Mouse (Mus musculus): ENCODE results near the gene Mlkl. TPM values are rescaled to one million over a fixed set of nuclear protein-coding genes. Genes with fewer than 3 reads are reported as not detected.

Mlkl gene
- total RNA-seq (2022) = 1 to 10 TPM in 1 of 4 experiments, under 1 TPM in 3; 0.29 to 1.6 (median 0.76) TPM

DNA sequence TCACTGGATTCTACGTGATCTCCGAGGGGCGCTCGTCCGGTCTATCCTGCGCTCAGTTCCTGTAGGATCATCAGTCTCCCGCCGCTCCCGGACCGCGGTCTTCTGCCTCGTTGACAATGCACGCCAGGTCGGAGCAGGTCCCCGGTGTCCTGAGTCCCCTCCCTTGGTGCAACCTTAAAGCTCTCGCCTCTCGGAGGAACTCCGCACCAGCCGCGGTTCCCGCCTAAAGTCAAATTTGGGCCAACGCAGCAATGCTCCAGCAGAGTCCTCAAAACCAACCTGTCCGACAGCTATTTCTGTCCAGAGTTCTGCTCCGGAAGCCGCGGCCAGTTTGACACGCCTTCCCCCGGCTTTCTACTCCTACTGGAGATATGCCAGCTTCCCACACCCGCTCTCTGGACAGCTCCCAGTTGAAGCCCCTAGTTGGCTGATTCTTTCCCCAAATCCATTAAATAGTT, at the start of gene Mlkl:
Mlkl (minus strand) TSS at position 288 of the 458 bp plus-strand sequence.
- DNase-seq (ENCODE audit: low spot score in 2 of 2) = peak; percentile 5 to 15

DNA sequence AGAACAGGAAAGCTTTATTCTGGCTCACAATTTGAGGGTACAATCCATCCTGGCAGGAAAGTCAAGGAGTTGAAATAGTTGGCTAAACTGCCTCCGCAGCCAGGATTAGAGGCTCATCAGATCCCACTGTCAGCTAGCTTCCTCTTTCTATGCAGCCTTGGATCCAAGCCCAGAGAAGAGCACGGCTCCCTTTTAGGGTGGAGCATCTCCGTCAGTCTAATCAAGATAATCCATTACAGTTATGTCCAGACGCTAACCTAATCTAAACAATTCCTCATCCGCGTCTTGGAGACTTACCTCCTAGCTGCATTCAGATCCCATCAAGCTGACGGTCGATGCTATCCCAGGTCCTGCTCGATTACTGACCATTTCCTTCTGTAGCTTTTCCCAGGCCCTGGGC, 47.9 kb upstream of the Mlkl start:
- DNase-seq (ENCODE audit: low spot score in 2 of 2) = no peak

DNA sequence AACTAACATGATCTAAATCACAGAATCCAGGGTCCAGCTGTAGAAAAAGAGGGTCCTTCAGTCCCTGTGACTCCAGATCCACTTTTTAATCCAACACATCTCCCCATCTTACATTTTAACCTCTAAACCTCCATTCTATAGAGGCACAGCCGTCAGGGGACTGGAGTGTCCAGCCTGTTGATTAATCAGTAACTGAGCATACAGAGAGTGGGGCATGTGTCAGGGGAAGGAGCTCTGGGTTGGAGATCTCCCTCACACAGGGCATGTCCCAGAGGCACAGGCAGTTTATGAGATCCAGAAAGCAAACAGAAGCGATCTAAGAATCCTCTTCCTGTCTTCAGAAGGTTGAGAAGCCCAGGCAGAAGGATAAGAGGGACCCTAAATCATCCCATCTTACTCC, 46.7 kb upstream of the Mlkl start:
- no peak for DNase-seq (ENCODE audit: low spot score in 2 of 2)

DNA sequence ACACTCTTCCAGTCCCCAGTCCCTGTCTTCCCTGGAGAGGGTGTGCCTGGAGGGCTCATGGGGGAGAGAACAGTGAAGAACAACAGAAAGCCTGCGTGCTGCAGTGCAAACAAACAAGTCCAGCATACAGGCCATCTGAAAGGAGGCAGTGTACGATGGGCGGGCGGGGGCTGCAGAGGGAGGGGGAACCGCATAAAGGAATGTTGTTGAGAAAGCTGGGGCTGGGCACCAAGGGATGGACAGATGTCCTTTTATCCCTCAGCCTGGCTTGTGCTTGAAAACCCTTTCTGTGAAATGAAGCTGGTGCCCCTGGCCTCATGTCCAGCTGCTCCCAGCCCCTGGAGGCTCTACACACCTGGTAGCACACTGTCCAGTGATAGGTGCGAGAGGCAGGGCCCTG, 37.2 kb upstream of the Mlkl start:
- no peak for DNase-seq (ENCODE audit: low spot score in 2 of 2)

DNA sequence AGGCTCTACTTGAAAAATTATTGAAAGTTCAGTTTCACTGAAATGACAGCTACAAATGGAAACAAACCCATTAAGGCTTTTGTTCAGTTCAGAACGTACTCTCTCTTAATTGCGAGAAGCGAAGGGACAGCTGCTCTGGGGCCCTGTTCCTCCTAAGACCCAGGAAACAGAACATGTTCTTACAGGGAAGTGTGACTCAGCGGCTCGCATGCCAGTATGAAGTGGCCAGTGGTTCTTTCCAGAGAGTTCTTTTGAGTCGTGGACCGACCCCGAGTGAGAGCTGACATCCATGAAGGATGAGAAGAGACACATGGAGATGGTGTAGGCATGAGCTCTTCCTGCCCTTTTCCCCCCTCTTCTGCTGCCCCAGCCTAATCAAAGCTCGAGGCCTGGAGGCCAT, 31.7 kb upstream of the Mlkl start:
- no peak for DNase-seq (ENCODE audit: low spot score in 2 of 2)

DNA sequence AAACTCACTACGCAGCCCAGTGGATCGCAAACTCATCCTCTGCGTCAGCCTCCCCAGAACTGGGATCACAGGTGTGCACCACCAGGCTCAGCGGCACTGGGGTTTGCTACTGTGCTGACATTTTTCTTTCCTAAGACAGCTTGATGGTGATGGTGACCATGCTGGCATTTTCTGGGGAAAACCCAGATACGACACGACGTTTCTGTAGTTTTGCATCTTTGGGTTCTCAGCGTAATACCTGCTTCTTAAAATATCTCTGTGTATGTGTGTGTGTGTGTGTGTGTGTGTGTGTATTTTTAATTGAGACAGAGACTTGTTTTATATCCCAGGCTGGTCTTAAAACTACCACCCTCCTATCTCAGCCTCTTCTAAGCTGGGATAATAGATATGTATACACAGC, 29.4 kb upstream of the Mlkl start:
- DNase-seq (ENCODE audit: low spot score in 2 of 2) = no peak

DNA sequence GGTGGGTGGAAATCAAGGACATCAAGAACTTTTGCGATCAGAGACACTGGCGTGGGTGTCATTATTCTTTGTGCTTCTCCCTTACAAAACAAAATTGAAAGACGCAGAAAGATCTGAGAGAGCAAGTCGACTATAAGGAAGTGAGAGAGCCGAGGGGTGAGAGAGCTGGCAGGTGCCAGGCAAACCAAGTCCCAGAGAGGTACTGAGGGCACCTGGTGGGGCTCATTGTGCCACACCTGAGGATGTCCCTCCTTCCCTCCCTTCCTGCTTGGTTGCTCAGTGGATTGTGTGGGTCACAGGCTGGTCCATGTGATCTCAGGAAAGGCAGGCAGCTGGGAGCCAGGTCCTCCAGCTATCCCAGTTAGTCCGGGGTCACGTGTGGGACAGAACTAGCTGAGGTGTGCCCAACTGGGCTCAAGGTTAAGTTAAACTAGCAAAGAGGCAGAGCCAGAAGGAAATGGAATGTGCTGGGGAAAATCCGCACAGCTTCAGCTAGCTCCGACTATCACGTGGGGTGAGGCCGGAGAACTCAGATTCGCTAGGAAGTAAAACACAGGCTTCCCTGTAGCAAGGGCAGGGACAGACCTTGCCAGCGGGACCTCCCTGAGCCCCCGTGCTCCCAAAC, 28.7 kb upstream of the Mlkl start:
- DNase-seq (ENCODE audit: low spot score in 2 of 2) = peak in 1 of 2 experiments; percentile 19

DNA sequence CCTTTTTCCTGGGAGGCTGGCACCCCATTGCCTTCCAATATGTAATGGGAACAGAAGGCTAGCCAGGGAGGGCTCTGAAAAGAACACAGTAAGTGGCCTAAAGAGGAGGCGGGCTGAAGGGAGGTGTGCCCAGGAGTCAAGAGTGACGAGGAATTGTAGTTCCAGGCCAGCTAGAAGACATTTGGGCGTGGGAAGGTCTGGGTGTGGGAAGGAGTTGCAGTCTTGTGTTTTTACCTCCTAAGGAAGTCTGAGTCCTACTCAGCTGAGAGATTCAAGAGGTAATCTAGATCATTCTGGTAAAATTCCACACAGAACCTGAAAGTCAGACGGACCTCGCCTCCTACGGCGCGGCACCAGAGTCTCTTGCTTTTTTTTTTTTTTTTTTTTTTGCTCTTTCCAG, 25.5 kb upstream of the Mlkl start:
- DNase-seq (ENCODE audit: low spot score in 2 of 2) = no peak

DNA sequence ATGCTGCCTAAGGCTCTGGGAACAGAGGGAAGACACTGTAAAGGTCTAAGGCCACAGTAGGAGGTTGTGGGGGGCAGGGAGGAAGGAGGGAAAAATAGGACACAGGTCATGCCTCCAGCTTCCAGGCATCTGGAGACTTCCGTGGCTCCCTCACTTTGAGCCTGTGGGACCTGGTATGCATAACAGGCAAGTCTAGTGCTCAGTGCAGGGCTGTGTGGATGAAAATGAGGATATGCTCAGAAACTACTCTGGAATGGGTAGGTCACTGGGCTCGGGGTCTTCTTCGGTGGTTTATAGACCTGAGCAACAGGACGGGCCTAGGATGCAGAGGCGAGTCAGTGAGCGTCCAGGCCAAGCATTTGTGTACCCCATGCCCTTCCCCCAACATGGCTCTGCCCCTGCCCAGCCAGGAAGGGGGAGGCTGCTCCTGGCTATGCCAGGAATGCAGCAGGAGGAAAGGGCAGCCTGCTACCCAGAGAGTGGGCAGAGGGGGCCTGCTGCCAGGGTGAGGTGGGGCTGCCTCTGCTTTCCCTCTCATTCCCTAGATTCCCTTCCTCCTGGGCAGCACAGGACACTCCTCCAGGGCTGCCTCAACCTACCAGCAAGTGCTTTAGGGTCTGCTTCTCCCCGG, 22.7 kb upstream of the Mlkl start:
- no peak for DNase-seq (ENCODE audit: low spot score in 2 of 2)

DNA sequence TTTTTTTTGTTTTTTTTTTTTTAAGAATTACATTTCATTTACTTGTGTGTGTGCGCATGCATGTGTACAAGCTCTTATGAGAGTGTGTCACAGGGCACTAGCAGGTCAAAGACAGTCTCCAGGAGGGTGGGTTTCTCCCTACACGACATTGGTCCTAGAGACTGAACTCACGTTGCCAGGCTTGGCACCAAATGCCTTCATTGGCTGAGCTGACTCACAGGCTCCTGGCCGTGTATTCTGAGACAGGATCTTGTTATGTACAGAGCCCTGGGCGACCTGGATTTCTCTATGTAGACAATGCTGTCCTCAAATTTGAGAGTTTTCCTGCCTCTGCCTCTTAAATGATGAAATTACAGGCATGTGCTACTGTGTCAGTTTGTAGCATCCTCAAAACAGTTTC, 22.0 kb upstream of the Mlkl start:
- DNase-seq (ENCODE audit: low spot score in 2 of 2) = no peak

DNA sequence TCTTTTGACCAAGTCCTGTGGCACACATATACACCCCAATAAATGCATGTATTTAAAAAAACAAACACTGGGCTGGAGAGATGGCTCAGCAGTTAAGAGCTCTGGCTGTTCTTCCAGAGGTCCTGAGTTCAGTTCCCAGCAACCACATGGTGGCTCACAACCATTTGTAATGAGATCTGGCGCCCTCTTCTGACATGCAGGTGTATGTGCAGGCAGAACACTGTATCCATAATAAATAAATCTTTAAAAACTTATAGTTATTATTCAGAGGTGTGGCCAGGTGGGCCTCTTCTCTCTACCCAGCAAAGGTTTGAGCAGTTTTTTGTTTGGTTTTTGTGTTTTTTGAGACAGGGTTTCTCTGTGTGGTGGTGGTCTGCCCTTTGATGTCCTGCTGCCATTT, 20.9 kb upstream of the Mlkl start:
- DNase-seq (ENCODE audit: low spot score in 2 of 2) = no peak

DNA sequence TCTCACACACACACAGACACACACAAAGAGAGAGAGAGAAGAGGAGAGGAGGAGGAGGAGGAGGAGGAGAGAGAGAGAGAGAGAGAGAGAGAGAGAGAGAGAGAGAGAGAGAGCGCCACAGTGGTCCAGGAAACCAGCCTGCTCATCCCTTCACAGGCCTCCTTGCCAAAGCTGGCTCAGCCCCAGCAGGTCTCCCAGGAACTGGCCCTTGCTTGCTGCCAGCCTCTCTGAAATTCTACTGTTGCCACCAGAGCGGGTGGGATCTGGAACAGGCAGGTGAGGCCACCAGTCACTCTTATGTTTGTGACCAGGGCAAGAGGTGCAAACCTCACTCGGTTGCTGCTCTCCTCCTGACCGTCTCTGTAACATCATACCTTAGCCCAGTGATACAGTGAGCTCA, 19.5 kb upstream of the Mlkl start:
- no peak for DNase-seq (ENCODE audit: low spot score in 2 of 2)

DNA sequence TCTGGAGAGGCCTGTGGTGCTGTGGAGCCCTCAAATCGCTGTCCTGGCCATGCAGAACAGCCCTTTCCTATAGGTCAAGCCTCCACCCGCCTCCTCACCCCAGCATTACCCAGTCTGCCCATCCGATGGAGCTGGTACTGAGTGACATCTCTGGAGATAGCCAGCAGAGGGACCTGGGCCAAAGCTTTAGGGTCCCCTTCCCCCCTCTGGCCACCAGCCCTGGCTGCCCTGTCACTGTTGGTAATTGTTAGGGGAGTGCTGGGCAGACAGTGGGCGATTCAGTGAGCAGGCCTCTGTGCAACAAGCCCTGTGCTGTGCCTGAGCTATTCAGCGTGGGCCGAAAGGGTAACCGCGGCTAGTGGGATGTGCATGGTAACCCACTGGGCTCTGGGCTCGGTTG, 15.5 kb upstream of the Mlkl start:
- no peak for DNase-seq (ENCODE audit: low spot score in 2 of 2)

DNA sequence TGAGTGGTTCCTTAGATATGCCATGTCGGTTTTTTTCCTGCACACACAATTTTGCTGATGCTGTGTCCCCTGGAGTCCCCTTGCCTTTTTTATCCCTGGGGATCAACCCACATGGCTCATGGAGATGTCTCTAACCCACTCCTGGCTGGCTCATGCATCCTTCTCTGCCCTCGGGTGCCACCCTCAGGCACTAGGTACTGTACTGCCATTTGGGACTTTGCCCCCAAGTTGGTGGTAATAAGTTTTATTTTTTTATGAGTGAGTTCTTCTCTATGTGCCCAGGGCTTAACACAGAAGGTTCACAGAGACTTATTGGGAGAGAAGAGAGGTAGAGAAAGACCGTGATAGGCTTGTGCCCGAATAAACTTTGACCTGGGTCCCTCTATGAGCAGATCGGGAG, 14.3 kb upstream of the Mlkl start:
- DNase-seq (ENCODE audit: low spot score in 2 of 2) = no peak

DNA sequence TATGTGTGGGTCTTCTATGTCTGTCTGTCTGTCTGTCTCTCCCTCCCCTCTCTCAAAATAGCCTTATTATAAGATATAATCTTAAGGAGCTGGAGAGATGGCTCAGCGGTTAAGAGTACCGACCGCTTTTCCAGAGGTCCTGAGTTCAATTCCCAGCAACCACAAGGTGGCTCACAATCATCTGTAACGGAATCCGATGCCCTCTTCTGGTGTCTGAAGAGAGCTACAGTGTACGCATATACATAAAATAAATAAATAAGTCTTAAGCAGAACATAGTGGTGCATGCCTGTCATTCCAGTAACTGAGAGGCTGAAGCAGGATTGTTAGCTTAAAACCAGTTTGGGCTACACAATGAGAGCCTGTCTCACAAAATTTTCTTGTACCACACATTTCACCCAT, 12.6 kb upstream of the Mlkl start:
- DNase-seq (ENCODE audit: low spot score in 2 of 2) = no peak

DNA sequence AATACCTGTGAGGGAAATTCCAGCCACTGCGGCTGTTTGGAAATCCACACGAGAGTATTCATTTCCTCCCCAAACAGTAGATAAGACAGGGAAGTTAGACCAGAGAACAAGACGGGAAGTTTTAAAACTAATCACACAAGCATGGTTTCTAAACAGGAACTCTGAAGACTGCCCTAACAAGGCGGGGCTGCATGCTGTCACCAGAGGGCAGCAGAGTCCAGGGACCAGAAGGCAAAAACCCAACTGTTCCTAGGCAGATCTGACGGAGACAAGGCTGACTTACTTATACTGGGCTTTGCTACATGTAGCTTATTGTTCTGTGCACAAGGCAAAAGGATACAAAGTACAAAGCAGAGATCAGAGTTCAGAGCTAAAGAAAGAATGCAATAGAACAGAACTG, 5.2 kb upstream of the Mlkl start:
- peak; percentile 47 to 55 for DNase-seq (ENCODE audit: low spot score in 2 of 2)

DNA sequence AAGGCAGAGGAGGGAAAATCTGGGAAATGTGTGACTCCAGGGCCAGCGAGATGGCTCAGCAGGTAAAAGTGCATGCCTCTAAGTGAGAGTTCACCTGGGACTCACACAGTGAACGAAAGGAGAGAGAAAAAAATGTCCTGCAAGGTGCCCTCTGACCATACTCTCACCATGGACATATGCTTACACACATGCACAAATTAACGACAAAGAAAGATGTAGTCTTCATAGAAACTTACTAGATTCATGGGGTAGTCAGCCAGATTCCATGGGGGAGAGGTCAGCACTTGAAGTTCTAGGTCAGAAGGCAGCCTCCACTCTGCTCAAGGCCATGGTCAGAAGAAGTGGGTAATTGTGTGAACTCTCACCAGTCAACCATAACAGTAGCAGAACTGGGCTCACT, 2.2 kb upstream of the Mlkl start:
- no peak for DNase-seq (ENCODE audit: low spot score in 2 of 2)

DNA sequence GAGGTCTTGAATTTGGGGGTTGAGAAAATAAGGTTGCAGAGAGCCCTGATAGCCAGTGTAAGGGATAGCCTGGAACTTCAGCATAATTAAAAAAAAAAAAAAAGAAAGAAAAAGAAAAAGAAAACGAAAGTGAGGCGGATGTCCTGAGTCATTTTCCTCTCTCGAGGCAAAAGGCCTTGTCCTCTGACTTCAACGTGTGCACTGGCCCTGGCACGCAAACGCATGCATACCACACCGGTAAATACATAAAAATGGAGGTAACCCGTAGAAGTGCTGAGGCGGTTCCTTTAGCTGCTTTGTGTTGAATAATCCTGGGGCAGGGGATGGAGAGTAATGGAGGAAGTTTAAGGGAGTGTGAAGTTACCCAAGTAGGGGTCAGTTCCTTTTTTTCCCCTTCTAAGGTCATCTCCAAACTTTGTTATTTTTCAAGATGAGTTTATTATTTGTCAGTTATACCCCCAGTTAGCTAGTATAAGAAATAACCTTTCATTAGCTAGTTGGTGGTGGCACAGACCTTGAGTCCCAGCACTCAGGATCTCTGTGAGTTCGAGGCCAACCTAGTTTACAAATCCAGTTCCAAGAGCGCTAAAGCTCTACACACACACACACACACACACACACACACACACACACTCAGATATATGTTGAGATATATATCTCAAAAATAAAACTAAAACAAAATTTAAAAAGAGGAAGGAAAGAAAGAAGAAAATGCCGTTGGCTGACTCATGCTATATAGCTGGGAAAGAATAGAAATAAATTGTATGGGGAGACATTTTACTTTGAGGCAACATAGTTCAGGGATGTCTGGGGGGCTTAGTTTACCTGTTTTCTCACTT, 612 bp upstream of the Mlkl start:
- no peak for DNase-seq (ENCODE audit: low spot score in 2 of 2)

DNA sequence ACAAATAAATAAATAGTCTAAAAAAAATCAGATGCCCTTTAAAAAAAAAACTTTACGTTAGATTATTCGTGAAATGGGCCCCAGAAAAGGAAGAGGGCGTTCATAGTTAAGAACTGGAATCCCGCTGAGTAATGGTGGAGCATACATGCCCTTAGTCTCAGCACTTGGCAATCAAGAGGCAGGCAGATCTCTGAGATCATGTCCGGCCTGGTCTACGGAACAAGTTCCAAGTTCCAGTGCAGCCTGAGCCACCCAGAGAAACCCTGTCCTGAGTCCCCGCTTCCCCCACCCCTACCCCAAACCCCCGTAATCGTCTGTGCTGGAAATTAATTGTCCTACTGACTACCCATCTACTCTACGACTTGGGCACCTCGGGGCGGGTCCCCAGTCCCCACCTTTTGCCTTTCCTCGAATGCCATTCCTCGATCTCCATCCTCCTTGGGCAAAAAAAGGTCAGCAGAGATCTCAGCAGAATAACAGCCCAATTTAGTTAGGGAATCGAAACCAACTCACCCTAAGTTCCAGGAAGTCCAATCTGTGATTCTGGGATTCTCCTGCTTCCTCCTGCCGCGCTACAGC, 577 bp downstream of the Mlkl start:
- no peak for DNase-seq (ENCODE audit: low spot score in 2 of 2)

DNA sequence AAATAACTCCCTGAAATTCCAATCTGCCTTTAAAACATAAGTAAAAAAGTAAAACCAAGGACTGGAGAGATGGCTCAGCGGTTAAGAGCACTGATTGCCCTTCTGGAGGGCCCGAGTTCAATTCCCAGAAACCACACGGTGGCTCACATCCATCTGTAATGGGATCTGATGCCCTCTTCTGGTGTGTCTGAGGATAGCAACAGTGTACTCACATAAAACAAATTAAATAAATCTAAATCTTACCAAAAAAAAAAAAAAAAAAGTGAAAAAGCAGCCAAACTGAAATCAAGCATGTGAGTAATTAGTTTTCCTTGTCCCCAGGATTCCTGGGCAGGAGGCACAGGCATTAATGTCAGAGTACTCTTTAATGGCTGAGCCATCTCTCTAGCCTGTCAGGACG, 1.3 kb downstream of the Mlkl start:
- no peak for DNase-seq (ENCODE audit: low spot score in 2 of 2)

DNA sequence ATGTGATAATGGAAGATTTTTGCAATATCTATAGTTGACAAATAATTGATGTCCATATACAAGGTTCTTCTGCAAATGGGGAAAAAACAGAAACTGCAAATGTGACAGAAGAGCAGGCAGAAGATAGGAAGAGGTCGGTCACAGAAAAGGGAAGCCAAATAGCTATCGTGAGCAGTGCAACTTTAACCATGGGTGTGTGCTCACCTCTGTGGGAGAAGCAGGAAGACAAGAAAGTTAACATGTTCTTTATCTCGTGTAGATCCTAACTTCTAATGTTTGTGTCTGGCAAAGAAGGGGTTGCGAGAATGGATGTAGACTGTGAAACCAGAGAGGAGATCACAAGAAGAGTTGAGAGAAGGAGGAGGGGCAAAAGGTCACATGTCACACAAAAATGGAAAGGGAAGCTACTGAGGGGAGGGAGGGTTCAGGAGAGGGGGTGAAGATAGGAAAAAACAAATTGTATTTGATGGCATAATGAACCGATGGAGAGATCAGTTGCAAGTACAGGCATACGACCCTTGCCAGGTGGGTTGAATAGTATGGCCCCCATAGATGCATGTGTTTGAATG, 12.7 kb downstream of the Mlkl start:
- no peak for DNase-seq (ENCODE audit: low spot score in 2 of 2)

DNA sequence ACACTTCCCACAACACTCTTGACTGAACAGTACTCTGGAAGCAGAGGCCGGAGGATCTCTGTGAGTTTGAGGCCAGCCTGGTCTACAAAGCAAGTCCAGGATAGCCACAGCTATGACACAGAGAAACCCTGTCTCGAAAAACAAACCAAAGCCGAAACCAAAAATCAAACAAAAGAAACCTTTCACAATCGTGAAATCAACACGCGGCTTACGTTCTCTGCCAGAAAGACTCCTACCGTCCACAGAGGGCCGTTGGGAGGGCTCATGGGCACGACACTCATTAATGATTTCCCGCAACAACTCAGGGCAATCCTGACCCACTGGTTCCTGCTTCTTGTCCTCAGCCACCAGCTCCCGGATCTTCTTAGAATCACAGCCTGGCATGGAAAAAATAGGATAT, 23.2 kb downstream of the Mlkl start:
- no peak for DNase-seq (ENCODE audit: low spot score in 2 of 2)
